ENCODE assay signal across 7 mouse cellular contexts in genomic region chr5:23843674-23844530, GRCm38 (mm10). TPM values are rescaled to one million over a fixed set of nuclear protein-coding genes. Genes with fewer than 3 reads are reported as not detected.
DNase-seq lines count a peak whose midpoint lies in the region; ATAC-seq lines count a peak whose summit lies in the region.

Gene Tomm7, minus strand, starts transcription at chr5:23844161.

- DNase-seq in adrenal gland, postnatal 14 days: peak; percentile 99
- DNase-seq in embryonic facial prominence, embryonic 11.5 days (ENCODE audit: low spot score): peak; percentile 99
- DNase-seq in kidney, adult 11 months: peak; percentile 97
- DNase-seq in limb, embryonic 10.5 days (ENCODE audit: low spot score): peak; percentile 98
- DNase-seq in spleen, adult 12 weeks (ENCODE audit: low spot score): peak; percentile 93

- no peaks in the 10 kb centered on the region for H3K4me1 ChIP-seq in embryonic facial prominence, embryonic 11.5 days (ENCODE audit: control insufficient read depth, insufficient read depth, low read length)
- H3K4me1 ChIP-seq in limb, embryonic 10.5 days: peaks cover 12% of the 10 kb centered on the region
- peaks cover 22% of the 10 kb centered on the region for H3K4me1 ChIP-seq in midbrain, embryonic 13.5 days (replicated peaks)

- H3K27ac ChIP-seq in embryonic facial prominence, embryonic 11.5 days (replicated peaks; ENCODE audit: low read depth, low read length): no peak within 1 kb of the TSS
- H3K27ac ChIP-seq in limb, embryonic 10.5 days: peak within 1 kb of the TSS; percentile 87
- H3K27ac ChIP-seq in midbrain, embryonic 13.5 days: peak within 1 kb of the TSS; percentile 86

- peak within 1 kb of the TSS; percentile 36 for H3K4me2 ChIP-seq in embryonic facial prominence, embryonic 11.5 days (ENCODE audit: low read depth, low read length)
- peak within 1 kb of the TSS; percentile 72 for H3K4me2 ChIP-seq in midbrain, embryonic 13.5 days (replicated peaks)

- H3K9ac ChIP-seq in embryonic facial prominence, embryonic 11.5 days (replicated peaks; ENCODE audit: low read length): peak within 1 kb of the TSS; percentile 68
- H3K9ac ChIP-seq in midbrain, embryonic 13.5 days (replicated peaks): peak within 1 kb of the TSS; percentile 83

- H3K4me3 ChIP-seq in embryonic facial prominence, embryonic 11.5 days (ENCODE audit: low read depth, low read length): peak within 1 kb of the TSS; percentile 51
- peak within 1 kb of the TSS; percentile 73 for H3K4me3 ChIP-seq in limb, embryonic 10.5 days
- peak within 1 kb of the TSS; percentile 80 for H3K4me3 ChIP-seq in midbrain, embryonic 13.5 days (replicated peaks)

- H3K36me3 ChIP-seq in embryonic facial prominence, embryonic 11.5 days (replicated peaks; ENCODE audit: control insufficient read depth, insufficient read depth, low read depth, low read length): no peaks in the 10 kb centered on the region; the same call in 1 of the 2 replicates
- H3K36me3 ChIP-seq in limb, embryonic 10.5 days: peaks cover 34% of the 10 kb centered on the region
- peaks cover 15% of the 10 kb centered on the region for H3K36me3 ChIP-seq in midbrain, embryonic 13.5 days

- no peaks in the 10 kb centered on the region for H3K27me3 ChIP-seq in embryonic facial prominence, embryonic 11.5 days (ENCODE audit: control insufficient read depth, insufficient read depth, low read length)
- no peaks in the 10 kb centered on the region for H3K27me3 ChIP-seq in limb, embryonic 10.5 days (ENCODE audit: low read depth, poor library complexity, severe bottlenecking)
- H3K27me3 ChIP-seq in midbrain, embryonic 13.5 days: no peaks in the 10 kb centered on the region

- WGBS in embryonic facial prominence, embryonic 11.5 days: under 1% methylated on average over 44 of the region's 44 CpGs
- under 1% methylated on average over 44 of the region's 44 CpGs for WGBS in limb, embryonic 10.5 days
- WGBS in midbrain, embryonic 13.5 days: under 1% methylated on average over 44 of the region's 44 CpGs

- no peaks in the 10 kb centered on the region for H3K9me3 ChIP-seq in embryonic facial prominence, embryonic 11.5 days (replicated peaks; ENCODE audit: control insufficient read depth, low read length)
- H3K9me3 ChIP-seq in limb, embryonic 10.5 days (replicated peaks): no peaks in the 10 kb centered on the region
- no peaks in the 10 kb centered on the region for H3K9me3 ChIP-seq in midbrain, embryonic 13.5 days

- ATAC-seq in embryonic facial prominence, embryonic 11.5 days (replicated peaks; ENCODE audit: insufficient number of reproducible peaks, low FRiP score, low TSS enrichment, low read depth): peak; percentile 84
- ATAC-seq in granulocyte monocyte progenitor cell, adult 5-6 weeks (replicated peaks; ENCODE audit: poor library complexity, severe bottlenecking): peak; percentile 99
- peak; percentile 95 for ATAC-seq in midbrain, embryonic 13.5 days

RNA-seq across cellular contexts. Expression of gene Tomm7, which starts in this region (rescaled TPM):
- total RNA-seq in adrenal gland, postnatal 14 days (2021): 104 and 107 TPM in 2 replicates
- polyA plus RNA-seq in embryonic facial prominence, embryonic 11.5 days (2014; fragmentation: Nextera tagmentation; extraction: Ambion mirVana): 122 and 128 TPM in 2 replicates
- total RNA-seq in granulocyte monocyte progenitor cell, adult 5-6 weeks (2014; fragmentation: Nextera tagmentation): 111 and 165 TPM in 2 replicates
- total RNA-seq in granulocyte monocyte progenitor cell, adult 5-6 weeks (2017): 317 and 372 TPM in 2 replicates
- polyA plus RNA-seq in limb, embryonic 10.5 days (2016; fragmentation: Nextera tagmentation; extraction: Ambion mirVana): 140 and 161 TPM in 2 replicates
- polyA plus RNA-seq in midbrain, embryonic 13.5 days (2015; fragmentation: Nextera tagmentation; extraction: Ambion mirVana): 109 and 112 TPM in 2 replicates
